Mouse (Mus musculus): ENCODE measurements at regions not wholly inside any gene's neighbourhood (a gene's known extent, or its start where the extent isn't known, plus 50 kb on each side); places are given as distances from the start of the nearest gene placed in this dataset.
"Not testable (repeated sequence)": the region's sequence is repeated elsewhere in the genome, so short reads cannot be mapped to it uniquely, and the experiment has no call there.

DNA sequence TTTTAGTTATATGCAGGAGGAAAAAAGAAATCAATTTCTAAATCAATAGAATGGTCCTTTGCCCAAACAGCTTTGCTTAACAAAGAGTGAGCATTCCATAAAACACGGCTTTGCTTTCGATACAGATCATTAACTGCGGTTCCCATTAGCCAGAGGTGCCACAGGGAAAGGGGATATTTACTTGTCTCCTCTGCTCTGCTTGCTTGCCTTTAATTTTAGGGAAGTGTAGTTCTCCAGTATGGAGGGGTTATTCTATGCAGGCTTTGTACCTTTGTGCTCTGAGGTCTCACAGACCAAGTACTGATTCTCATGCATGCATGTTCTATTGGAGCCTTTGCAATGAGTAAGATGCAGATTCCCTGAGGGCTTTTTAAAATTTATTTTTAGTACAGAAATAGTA is 520.2 kb upstream of the Stxbp6 start:
- no peak for ATAC-seq (ENCODE audit: low TSS enrichment)

- no peak for ATAC-seq (ENCODE audit: low TSS enrichment)
Measured at GRCm38 (mm10) chr12:45590191-45590590, 515.7 kb upstream of the Stxbp6 start.

DNA sequence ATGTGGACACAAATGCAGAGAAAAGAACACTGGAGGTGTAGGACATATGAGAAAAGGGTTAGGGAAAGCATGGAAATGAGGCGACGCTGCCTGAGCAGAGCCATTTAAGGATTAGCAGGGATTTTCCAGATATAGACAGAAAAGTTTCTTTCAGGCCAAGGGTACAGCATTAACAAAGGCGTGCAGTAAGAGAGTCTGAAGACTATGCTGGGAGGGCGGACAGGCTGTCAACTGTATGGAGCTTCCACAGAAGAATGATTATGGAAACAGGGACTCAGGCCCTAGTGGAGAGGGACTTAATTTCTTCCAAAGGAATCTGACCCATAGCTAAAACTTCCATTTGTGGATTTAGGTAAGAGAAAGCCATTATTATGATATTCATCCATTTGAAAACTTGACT is 511.3 kb upstream of the Stxbp6 start:
- no peak for ATAC-seq (ENCODE audit: low TSS enrichment)

- no peak for ATAC-seq (ENCODE audit: low TSS enrichment)
Measured at GRCm38 (mm10) chr12:45563325-45564030, 489.0 kb upstream of the Stxbp6 start.

DNA sequence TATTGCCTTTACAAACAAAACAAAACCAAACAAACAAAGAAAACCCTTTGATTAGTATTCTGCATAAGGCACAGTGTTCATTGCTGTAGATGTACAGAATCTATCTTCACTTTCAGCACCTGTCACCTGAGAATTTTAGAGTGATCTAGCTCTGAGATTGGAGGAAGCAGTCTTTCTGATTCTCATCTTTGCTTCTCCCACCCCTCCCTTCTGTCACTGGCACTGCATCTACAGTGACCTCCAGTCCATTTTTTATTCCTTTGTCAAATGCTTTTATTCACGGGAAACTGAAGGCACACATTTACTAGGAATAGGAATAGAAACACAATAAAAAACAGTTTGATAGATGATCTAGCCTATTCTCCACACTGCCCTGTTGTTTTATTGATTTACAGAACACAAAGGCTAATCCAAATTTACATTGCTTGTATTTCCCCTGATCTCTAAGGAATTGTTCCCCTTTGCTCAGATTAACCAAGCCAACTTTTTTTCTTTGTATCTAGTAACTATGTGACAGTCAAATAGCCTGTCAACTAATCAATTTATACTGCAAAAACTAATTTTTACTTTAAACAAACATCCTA is 488.2 kb upstream of the Stxbp6 start:
- no peak for ATAC-seq (ENCODE audit: low TSS enrichment)

GRCm38 (mm10) chr12:45561889-45562288 is 487.4 kb upstream of the Stxbp6 start:
- no peak for ATAC-seq (ENCODE audit: low TSS enrichment)

- ATAC-seq (ENCODE audit: low TSS enrichment): no peak
Measured at GRCm38 (mm10) chr12:45561362-45561761, 486.9 kb upstream of the Stxbp6 start.

- not testable (repeated sequence) for ATAC-seq (ENCODE audit: low TSS enrichment)
Measured at GRCm38 (mm10) chr12:45549906-45550305, 475.4 kb upstream of the Stxbp6 start.

DNA sequence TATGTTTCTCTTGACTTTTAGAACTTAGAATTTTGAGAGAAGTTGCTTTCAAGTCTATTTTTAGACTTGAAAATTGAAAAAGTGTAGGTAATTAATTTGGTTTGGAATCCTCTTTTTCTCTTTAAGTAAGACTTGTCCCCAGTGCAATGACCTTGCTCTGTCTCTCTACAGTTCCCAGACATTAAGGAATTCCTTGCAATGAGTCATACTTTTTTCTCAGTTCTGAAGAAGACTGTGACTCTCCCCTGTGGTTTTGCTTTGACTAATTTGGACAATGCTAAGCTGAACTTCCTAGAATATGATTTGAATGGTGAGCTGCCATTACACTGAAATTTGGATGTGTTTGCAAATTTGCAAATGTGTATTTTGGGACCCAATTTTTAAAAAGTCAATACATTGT is 445.0 kb upstream of the Stxbp6 start:
- no peak for ATAC-seq (ENCODE audit: low TSS enrichment)

- ATAC-seq (ENCODE audit: low TSS enrichment): no peak
Measured at GRCm38 (mm10) chr12:45514459-45514858, 439.9 kb upstream of the Stxbp6 start.

DNA sequence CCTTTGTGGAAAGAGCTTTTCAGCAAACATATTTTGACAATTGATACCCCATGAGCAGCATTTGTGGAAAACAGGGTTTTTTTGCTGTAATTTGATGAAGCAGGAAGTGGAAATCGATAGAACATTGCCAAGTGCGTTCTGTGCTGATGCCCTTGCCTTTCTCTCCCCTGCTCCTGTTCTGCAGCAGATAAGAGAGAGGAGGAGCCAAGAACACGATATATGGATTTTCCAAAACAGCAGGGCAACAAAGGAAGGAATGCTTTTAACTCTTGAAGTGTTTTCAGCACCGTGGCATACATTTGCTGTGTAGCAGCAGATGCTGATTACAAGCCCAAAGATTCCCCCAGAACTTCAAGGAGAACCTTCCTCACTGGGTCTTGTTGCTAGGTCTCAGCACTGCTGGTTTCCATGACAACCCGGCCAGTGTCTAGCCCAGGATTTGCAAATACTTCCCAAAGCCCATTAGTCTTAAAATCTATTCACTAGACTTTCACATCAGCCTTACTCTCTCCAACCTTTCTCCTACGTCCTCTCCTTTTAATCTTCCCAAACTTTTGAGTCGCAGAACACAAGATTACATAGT is 433.0 kb upstream of the Stxbp6 start:
- no peak for ATAC-seq (ENCODE audit: low TSS enrichment)

- ATAC-seq (ENCODE audit: low TSS enrichment): no peak
Measured at GRCm38 (mm10) chr12:45499834-45500233, 425.3 kb upstream of the Stxbp6 start.

DNA sequence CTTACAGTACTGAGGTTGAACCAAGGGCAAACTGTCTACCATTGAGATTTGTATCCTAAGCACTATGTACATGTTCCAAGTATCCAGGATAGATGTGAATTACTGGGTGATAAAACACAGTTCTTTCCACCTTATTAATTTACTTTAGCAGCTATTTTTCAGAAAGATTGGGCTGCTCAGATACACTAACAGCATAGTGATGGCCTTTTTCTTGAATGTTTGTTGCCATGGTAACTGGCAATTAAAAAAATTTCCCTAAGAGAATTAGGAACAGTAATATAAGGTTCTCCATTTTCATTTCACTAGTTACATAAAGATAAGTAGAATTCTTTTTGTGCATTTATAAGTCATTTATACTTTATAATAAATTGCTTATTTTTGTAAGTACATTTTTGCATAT is 423.7 kb upstream of the Stxbp6 start:
- no peak for ATAC-seq (ENCODE audit: low TSS enrichment)

DNA sequence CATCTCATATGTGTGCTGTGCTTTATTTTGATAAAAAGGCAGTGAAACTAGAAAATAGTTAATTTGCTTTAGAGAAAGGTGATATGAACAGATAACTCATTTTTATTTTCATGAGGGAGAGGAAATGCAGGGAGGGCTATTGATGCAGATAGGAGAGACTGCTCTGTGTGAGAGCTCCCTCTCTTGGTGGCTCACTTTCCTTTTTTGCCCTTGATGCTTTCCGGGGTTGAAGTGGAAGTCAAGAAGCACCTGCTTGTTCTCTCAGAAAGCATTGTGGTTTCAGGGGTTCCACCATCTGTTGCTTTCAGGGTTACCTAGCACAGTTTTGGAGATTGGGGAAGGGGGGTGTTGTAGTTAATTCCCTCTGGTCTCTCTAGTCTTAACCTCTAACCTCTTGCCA is 414.5 kb upstream of the Stxbp6 start:
- no peak for ATAC-seq (ENCODE audit: low TSS enrichment)

GRCm38 (mm10) chr12:45476881-45477280 is 402.4 kb upstream of the Stxbp6 start:
- ATAC-seq (ENCODE audit: low TSS enrichment): no peak

DNA sequence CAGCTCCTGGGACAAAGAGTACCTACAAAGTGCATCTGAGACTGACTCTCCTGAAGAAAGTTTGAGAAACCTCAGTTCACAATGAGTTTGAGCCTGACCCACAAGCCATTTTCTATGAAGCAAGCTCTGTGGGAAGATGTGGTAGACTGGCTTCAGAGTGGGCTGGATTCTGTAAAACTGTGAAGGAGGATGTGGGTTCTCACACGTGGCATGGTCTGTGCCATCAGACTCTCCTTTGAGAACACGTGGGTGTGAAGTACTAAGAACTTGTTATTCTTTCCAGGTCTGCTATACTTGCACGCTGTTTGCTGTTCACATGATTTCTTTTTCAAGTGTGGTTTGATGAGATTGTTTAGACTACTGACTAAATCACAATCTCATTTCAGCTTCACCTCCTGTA is 393.6 kb upstream of the Stxbp6 start:
- ATAC-seq (ENCODE audit: low TSS enrichment): peak; percentile 66

DNA sequence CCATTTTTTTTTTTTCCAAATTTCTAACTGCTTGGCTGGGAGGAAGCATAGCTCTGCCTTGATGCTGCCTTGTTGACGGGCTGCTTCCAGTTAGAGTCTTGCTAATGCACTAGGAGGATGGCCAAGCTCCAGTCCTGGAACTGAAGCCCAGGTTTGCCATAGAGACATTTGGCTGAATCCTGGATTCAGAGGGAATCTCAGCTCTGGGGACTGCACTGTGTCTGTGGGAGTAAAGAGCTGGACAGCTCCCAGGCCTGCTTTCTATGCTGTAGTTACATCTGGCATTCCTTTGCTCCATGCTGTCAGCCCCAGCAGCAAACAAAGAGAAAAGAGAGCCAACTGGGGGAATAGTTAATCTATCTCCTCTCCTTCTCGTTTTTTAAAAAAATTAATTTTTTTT is 392.5 kb upstream of the Stxbp6 start:
- peak; percentile 86 for ATAC-seq (ENCODE audit: low TSS enrichment)

GRCm38 (mm10) chr12:45466066-45466465 is 391.6 kb upstream of the Stxbp6 start:
- peak; percentile 92 for ATAC-seq (ENCODE audit: low TSS enrichment)

- no peak for ATAC-seq (ENCODE audit: low TSS enrichment)
Measured at GRCm38 (mm10) chr12:45464952-45465351, 390.4 kb upstream of the Stxbp6 start.

DNA sequence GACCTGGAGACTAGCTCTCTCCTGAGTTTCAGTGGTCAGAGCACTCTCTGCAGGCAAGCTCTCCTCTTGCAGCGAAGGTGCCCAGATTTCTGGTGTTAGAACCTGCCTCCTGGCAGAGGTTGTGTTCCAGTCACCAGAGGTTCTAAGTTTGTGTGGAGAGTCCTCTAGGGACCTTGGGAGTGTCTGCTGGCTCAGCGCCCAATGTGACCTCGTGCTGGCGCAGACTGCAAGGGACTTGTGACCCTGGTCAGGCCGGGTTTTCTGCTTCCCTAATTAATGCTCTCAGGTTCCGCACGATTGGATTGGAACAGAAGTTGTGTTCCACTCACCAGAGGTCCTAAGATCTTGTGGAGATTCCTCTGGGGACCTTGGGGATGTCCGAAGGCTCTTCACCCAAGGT is 384.2 kb upstream of the Stxbp6 start:
- ATAC-seq (ENCODE audit: low TSS enrichment): not testable (repeated sequence)

- ATAC-seq (ENCODE audit: low TSS enrichment): peak; percentile 89
Measured at GRCm38 (mm10) chr12:45443512-45444190, 369.1 kb upstream of the Stxbp6 start.

GRCm38 (mm10) chr12:45442474-45442873 is 368.0 kb upstream of the Stxbp6 start:
- no peak for ATAC-seq (ENCODE audit: low TSS enrichment)

GRCm38 (mm10) chr12:45439745-45440144 is 365.2 kb upstream of the Stxbp6 start:
- ATAC-seq (ENCODE audit: low TSS enrichment): peak; percentile 74

Data from frontal cortex, adult (tissue).